Mouse (Mus musculus) B cell, adult 2 months (primary cell): ENCODE results near the gene Ethe1.

ENCODE experiments used
- DNase-seq, 2 experiments: peaks; one replicate each; pipeline ENCODE4 v3.0.0; 2022

Ethe1 gene

DNA sequence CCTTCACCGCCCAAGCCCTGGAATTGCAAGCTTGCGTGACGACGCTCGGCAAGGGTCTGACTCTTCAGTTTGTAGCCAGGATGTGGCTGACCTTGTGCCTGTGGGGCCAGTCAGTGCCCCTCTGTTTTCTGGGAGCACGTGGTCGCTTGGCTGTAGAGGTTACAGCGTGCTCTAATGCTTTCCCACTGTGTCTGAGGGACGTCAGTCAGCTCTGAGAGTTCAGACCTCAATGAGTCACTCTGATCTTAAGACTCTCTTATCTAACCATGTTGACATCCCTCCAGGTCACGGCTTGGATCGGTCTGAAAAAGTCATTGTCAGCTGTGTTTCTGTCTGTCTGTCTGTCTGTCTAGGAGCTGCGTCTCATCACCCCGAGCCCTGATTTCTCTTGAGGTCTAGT, 27.5 kb downstream of the Ethe1 start:
- DNase-seq = no peak

DNA sequence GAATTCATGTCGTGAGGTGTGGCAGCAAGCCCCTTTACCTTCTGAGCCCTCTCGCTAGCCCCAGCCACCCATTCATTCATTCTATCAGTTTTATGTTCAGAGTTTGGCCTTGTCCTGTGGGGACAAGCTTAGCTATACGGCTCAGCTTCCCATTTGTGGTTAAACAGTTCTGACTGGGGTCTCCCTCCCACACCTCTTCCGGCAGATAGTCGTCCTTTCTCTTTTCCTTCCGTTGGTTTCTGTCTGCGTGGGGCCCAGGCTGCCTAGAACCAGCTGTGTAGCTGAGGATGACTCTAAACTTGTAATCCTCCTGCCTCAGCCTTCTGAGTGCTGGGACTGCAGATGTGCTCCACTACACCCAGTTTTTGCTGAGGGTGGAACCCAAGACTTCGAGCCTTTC, 30.4 kb downstream of the Ethe1 start:
- DNase-seq = no peak

DNA sequence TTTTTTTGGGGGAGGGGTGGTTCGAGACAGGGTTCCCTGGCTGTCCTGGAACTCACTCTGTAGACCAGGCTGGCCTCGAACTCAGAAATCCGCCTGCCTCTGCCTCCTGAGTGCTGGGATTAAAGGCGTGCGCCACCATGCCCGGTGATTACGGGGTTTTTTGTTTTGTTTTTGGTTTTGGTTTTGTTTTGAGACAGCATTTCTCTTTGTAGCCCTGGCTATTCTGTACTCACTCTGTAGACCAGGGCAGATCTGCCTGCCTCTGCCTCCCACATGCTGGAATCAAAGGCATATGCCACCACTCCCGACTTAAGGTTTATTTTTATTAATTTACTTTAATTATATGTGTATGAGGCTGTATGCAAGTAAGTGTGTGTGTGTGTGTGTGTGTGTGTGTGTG, 31.0 kb downstream of the Ethe1 start:
- peak in 1 of 2 experiments; percentile 34 for DNase-seq

DNA sequence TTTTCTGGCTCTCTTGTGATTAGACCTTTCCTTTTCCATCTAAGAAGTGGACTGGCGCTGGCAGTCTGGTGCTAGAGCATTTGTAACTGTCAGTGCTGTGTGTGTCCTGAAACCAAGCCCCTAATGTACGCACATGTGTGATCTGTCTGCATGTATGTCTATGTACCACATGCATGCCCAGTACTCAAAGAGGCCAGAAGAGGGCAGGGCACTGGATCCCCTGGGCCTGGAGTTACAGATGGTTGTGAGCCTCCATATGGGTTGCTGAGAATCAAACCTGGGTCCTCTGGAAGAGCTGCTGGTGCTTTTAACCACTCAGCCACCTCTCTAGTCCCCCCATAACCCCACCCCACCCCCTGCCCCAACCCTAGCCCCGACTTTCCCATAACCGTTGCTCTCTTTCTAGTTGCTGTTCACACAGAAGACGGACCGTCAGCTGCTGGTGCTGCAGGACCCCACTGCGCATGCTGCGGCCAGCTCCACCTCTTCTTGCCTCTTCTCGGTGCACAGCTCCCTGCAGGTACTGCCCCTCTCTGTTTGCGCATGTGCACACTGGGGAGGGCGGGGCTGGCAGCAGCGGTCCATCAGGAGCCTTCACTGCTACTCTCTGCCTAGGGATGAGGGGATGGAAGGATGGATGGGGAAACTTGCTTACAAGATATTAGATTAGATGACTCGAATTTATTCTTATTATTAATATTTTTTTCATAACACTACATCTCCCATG, 32.5 kb downstream of the Ethe1 start:
- no peak for DNase-seq

DNA sequence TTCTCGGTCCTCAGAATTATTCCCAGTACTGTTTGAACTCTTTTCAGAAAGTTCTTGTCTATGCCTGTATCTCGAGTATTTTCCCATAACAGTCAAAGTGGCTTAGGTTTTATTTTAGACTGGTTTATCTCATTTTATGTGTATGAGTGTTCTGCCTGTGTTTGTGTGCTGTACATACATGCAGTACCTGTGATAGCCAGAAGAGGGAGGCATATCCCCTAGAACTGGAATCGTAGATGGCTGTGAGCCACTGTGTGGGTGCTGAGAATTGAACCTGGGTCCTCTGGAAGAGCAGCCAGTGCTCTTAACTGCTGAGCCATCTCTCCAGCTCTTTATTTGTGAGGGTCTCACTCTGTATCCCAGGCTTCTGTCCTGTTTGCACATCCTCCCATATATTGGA, 33.9 kb downstream of the Ethe1 start:
- DNase-seq = no peak

DNA sequence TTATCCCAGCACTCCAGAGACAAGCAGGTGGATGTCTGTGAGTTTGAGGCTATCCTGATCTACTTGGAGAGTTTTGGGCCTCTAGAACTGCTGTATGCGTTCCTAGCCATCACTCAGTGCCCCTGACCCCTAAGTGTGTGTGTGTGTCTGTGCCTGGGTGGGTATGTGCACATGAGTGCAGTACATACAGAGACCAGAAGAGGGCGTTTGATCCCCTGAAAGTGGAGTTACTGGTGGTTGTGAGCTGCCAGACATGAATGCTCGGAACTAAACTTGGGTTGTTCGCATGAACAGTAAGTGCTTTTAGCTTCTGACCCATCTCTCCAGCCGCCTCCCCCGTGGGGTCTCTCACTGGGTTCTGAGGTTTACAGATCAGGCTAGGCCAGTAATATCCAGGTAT, 35.6 kb downstream of the Ethe1 start:
- DNase-seq = no peak

DNA sequence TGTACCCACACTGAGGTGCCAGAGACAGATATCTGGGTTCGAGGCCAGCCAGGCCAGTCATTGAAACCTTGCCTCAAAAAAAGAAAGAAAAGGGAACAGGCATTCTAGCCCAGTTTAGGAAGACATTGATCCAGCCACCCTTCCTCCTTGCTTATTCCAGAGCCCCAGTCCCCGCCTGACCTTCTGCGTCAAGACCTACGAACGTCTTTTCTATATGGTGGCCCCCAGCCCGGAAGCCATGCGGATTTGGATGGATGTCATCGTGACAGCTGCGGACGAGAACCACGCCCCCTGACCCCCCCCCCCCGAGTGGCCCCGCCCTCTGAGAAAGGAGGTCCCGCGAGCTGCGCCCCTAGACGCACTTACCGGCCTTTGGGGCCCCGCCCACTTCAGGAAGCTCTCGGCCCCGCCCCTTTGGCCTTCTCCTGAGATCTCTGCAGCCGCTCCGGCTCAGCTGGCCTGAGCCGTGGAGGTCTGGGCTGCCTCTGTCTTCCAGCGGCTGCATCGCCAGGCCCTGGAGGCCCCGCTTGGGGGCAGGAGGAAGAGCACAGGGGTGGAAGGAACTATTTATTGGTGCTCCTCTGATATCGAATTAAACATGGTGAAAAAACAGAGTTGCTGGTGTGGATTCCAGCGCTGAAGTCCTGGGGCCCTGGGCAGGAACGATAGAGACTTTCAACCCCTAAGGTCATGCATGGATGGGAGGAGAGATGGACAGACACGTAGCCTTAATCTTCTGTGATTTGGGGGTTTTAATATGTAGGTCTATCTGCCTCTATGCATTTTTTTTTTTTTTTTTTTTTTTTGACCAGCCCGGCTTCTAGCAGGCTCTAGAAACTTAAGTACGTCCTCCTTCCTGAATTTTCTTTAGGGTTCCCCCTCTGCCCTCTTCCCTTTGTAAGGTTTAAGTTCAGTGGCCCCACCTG, 41.6 kb downstream of the Ethe1 start:
- DNase-seq = peak; percentile 84 to 85

DNA sequence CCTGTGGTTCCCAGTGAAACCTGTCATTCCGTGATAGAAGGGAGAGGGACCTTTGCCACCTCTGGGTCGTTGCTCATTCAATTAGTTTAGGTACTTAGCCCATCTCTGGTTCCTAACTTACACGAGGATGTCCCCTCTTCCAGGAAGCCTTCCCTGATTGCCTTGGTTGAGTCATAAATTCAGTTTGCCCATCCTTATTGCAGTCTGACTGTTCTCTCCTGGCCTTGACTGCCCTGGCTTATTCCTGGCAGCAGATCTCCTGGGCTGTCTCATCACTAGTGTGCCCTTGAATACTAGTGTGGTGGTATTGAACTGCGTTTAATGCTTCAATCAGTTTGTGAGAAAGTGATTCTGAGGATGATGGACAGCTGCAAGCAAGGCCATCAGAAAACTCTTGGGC, 42.3 kb downstream of the Ethe1 start:
- no peak for DNase-seq

DNA sequence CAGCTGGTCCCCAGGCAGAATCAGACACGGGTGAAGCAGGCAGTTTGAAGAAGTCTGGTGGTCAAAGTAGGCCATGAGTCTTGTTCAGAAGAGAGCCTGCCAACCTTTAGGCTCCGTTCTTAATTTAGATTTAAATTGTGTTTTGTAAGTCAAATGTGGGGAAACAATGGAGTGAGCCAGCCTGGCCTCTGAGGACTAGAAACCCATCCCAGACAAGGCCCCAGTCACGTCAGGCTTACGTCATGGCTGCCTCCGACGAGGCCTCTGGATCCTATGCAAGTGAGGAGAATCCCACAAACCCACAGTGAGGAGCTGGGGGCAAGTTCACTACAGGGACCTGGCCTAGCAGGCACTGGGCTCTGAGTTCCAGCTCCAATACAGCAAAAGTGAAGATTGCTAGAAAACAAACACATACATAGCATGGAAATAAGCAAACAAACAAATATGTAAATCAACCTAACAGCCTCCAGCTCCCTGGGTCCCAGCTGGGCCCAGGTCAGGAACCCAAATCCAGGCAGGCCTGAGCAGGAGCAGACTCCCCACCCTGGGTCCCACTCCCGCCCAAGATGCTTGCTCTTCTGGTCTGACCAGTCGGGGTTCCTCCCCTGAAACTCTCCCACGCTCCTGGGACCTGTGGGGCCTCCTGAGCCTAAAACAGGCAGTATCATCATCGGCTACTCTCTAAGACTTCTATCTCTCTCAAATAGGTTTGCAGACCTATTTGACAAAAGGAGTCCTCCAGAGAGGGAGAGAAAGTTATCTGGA, 43.0 kb downstream of the Ethe1 start:
- no peak for DNase-seq

DNA sequence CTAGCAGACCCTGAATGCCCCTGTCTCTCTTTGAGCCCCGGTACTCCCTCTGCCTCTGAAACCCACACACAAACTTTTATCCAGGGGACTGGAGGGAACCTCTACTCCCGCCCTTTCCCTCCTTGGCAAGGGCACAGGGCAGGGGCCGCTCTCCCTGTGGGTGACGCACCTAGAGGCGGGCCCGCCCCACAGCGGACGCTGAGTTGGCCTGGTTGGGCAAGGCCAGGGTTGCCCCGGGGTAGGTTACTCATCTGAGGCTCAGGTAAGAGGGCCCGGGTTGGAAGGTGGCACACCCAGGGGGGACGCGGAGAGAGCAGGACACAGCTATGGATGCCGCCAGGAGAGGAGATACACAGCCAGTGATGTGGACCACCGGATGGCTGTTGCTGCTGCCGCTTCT, 48.9 kb downstream of the Ethe1 start, which contains the start of gene Lypd3:
Gene Lypd3 (plus strand): TSS at position 287 of the 400 bp plus-strand sequence.
- no peak for DNase-seq

DNA sequence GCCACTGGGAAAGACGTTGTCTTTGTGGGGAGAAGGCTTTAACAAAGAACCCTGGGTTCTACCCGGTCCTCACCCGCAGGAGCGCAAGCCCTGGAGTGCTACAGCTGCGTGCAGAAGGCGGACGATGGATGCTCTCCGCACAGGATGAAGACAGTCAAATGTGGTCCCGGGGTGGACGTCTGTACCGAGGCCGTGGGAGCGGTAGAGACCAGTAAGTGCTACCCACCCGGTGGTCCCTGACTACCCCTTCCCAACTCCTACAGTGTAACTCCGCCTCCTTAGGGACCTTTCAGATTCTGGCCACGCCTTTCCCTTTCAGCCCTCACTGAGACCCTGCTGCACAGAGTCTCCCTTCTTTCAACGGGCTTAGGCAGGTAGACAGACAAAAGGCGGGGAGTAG, 49.7 kb downstream of the Ethe1 start:
- DNase-seq = no peak

DNA sequence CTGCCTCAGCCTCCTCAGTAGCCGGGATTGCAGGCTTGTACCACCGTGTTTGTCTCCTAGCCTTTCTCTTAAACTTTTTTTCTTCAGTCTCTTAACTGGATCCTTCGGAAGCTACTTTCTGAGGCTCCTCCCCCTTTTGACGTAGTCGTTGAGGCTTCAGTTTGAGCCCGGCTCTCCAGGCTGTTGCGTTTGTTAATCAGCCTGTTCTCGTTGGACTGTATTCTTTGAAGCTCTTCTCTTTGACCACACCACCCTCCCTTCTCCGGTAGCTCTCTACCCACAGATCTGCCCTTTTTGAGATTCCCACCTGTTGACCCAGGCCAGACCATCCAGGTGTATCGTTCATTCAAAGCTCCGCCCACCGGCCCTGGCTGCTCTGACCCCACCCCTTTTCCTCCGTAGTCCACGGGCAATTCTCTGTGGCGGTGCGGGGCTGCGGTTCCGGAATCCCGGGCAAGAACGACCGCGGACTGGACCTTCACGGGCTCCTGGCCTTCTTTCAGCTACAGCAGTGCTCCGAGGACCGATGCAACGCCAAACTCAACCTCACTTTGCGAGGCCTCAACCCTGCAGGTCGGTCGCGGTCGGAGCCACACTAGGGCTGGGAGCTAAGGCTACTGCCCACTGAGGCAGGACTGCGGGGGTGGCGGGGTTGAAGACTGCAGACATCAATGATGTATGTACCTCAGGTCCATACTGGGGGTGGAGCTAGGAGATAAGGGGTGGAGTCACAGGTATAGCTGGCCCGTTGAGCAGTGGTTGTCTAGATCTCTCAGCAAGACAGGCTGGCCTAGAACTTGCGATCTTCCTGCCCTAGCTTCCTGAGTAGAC, 50.9 kb downstream of the Ethe1 start:
- DNase-seq = peak; percentile 55 to 60

DNA sequence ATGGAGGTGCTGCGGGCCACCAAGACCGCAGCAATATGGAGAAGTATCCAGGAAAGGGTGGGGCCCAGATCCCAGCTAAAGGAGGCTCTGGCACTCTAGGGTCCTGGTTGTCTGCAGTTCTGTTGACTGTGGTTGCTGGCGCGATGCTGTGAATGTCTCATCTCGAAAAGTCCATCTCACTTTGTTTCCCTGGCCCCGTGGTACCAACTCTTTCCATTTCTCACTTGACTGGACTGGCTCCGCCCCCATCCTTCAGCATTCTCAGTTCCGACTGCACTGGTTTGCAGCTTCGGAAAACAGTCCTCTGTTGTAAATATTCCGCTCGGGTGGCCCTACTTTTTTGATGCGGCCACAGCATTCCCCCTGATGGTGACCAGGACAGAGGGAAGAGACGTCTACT, 53.1 kb downstream of the Ethe1 start:
- DNase-seq = no peak

DNA sequence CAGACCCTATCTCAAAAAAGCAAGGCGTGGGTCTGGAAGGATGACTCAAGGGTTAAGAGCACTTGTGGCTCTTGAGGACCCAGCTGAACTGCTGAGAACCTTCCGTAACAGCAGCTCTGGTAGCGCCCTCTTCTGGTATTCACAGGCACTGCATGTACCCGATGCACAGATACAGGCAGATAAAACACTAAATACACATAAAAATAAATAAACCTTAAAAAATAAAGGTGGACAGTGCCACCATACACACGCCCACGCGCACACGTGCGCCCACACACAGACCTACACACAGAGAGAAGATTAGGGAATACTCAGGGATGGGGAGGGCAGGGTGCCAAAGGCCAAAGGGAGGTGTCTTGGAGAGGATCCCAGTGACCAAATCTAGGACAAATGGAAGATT, 55.1 kb downstream of the Ethe1 start:
- peak; percentile 82 to 84 for DNase-seq

DNA sequence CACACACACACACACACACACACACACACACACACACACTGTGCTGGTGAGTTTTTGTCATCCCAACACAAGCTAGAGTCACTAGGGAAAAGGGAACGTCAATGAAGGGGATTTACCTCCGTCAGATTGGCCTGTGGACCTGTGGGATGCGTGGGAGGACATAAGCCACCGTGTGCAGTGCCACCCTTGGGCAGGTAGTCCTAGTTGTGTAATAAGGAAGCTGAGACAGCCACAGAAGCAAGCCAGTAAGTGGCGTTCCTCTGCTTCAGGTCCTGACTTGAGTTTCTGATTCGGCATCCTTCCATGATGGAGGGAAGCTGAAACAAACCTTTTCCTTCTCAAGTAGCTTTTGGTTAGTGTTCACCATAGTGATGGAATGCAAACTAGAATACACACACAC, 57.1 kb downstream of the Ethe1 start:
- no peak for DNase-seq

DNA sequence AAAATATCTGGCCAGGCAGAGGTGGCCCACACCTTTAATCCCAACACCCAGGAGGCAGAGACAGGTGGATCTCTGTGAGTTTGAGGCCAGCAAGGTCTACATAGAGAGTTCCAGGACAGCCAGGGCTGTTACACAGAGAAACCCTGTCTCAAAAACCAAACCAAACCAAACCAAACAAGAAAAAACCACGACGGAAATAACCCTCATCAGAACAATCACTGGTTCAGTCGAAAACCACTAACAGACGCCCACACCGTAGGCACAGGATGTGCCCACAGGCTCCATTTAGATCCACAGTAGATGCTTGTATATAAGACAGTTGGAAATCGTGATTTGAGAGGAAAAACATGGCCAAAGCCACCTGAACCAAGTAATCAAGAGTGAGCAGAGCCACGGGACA, 57.7 kb downstream of the Ethe1 start:
- peak in 1 of 2 experiments; percentile 15 for DNase-seq

DNA sequence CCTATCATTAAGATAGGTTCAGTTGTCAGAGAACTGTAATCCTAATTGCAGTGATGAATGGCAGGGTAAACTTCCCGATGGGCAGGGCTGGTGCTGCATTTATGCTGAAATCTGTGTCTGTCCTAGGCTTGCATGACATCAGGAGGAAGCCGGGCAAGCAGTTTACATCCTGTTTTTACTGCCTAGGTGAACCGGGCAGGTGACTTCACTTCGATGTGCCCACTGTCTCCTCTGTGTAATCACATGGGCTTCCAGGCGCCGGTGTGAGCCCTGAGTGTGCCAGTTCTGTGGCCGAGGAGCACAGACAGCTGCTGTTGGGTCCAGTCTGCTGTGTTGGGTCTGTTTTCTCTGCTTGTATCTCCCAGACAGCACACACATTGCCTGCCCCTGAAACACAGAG, 59.1 kb downstream of the Ethe1 start:
- DNase-seq = peak; percentile 50 to 56

DNA sequence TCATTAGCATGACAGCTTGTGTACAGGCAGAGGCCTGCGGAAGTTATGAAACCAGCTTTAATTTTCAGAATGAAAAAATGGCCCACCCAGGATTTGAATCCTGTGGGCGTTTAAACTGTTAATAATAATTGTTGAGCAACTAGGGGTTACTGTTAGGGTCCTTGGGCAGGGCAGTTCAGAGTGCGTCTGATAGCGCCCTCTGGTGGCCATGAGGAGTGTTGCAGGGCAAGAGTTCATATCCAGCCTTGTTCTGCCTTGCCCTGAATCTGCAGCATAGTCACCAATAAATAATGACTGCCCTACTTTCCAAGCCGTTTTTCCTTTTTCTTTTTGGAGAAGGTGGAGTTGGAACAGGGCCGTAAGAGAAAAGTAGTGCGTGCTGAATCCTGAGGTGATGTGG, 66.3 kb downstream of the Ethe1 start:
- DNase-seq = peak; percentile 84
